Mouse (Mus musculus) testis, adult 2 months (tissue): Measurements from ENCODE around the gene Cdv3. TPM values are rescaled to one million over a fixed set of nuclear protein-coding genes. Genes with fewer than 3 reads are reported as not detected.
"Not testable (repeated sequence)": the region's sequence is repeated elsewhere in the genome, so short reads cannot be mapped to it uniquely, and the experiment has no call there.

Source experiments
- H3K27ac ChIP-seq: fragments of 200-500 bp; 2 replicates; pipeline ENCODE4 v1.5.1; 2012; ENCODE audit warnings: low read depth, low read length; ENCODE audit not compliant: control insufficient read depth, insufficient read depth
- H3K27me3 ChIP-seq: fragments of 200-500 bp; 2 replicates; pipeline ENCODE4 v1.6.1; 2012; ENCODE audit warnings: mild to moderate bottlenecking, low read length, moderate library complexity; ENCODE audit not compliant: control insufficient read depth, insufficient read depth
- H3K36me3 ChIP-seq: fragments of 200-500 bp; 2 replicates; pipeline ENCODE4 v1.6.1; 2012; ENCODE audit warnings: mild to moderate bottlenecking, low read length; ENCODE audit not compliant: control insufficient read depth, insufficient read depth
- H3K4me1 ChIP-seq: fragments of 200-500 bp; 2 replicates; pipeline ENCODE4 v1.6.1; 2012; ENCODE audit warnings: low read length; ENCODE audit not compliant: control insufficient read depth, insufficient read depth
- H3K4me3 ChIP-seq: fragments of 200-500 bp; 2 replicates; pipeline ENCODE4 v1.5.1; 2012; ENCODE audit warnings: low read depth, mild to moderate bottlenecking, low read length, moderate library complexity, mixed read lengths; ENCODE audit not compliant: control insufficient read depth
- CTCF ChIP-seq: fragments of 200-500 bp; IDR thresholded peaks from 2 replicates; pipeline ENCODE4 v1.5.1; 2012; ENCODE audit warnings: low read depth, mild to moderate bottlenecking, inconsistent platforms, low read length, moderate library complexity; ENCODE audit not compliant: control insufficient read depth, insufficient read depth, insufficient replicate concordance
- POLR2A ChIP-seq: fragments of 200-500 bp; IDR thresholded peaks from 2 replicates; pipeline ENCODE4 v1.6.1; 2012; ENCODE audit warnings: low read depth, mild to moderate bottlenecking, inconsistent platforms, low read length, moderate library complexity; ENCODE audit not compliant: control insufficient read depth
- polyA plus RNA-seq: library from polyadenylated mRNA; depleted of rRNA; stranded (reverse); fragments of >200 nt; gene quantifications from 2 replicates; pipeline ENCODE4 v1.2.3, GENCODE M21; 2012

Gene Cdv3
- polyA plus RNA-seq, 1 experiment: 229 TPM

DNA sequence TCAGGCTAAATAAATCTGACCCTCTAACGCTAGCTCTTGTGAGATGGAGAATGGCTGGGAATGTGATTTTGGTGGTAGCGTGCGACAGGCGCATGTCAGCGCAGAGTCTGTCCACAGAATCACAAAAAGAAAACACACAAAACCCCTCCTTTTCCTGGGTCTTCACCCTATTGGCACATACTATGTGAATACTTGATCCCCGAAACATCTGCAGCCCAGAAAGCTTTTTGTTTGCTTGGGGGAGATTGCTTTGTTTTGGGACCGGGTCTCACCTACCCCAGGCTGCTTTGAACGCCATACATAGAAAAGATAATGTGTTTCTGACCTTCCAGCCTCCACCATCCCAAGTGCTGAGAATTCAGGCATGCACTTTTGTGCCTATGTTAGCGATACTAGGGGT, 716 bp upstream of the Cdv3 start:
- TF ChIP-seq CTCF: no peak
- no peak for TF ChIP-seq POLR2A
- no peaks in the 10 kb centered on the region; the same call in 1 of the 2 replicates for H3K36me3 ChIP-seq
- H3K4me3 ChIP-seq: peak overlapping the region; percentile 90
- H3K27ac ChIP-seq: peak overlapping the region; percentile 86
- H3K27me3 ChIP-seq: no peaks in the 10 kb centered on the region
- peaks cover 4% of the 10 kb centered on the region for H3K4me1 ChIP-seq

DNA sequence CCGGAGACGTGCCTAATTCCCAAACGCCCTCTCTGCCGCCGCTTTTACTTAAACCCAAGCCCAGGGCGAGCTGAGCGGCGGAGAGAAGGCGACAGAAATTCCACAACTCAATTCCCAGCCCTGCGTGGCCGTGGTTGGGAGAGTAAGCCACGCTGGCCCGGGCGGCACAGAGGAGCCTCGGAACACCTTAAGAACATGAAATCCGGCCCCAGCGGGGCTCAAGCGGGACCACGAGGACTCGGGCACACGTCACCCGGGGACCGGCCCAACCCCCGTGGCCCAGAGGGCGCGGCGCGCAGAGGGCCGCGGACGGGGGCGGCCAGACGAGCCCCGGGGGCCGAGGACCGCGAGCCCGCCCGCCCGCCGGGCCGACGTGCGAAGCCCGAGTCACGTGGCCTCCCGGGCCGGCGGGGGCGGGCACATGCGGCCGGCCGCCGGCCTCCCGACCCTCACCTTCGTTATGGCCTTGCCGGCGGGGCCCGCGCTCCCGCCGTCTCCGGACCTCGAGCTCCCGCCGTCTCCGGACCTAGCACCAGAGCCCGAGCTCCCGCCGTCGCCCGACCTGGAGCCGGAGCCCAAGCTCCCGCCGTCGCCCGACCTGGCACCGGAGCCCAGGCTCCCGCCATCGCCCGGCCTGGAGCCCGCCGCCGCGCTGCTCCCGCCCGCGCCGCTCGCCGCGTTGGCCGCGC, 895 bp downstream of the Cdv3 start:
- Histone ChIP-seq H3K36me3 (no peaks in the 10 kb centered on the region; the same call in 1 of the 2 replicates), H3K27ac (peak overlapping the region; percentile 88), H3K4me1 (peaks cover 4% of the 10 kb centered on the region), H3K27me3 (no peaks in the 10 kb centered on the region), H3K4me3 (peak overlapping the region; percentile 85)
- no peak for TF ChIP-seq CTCF
- TF ChIP-seq POLR2A: peak; percentile 27; the same call in 1 of the 2 replicates

DNA sequence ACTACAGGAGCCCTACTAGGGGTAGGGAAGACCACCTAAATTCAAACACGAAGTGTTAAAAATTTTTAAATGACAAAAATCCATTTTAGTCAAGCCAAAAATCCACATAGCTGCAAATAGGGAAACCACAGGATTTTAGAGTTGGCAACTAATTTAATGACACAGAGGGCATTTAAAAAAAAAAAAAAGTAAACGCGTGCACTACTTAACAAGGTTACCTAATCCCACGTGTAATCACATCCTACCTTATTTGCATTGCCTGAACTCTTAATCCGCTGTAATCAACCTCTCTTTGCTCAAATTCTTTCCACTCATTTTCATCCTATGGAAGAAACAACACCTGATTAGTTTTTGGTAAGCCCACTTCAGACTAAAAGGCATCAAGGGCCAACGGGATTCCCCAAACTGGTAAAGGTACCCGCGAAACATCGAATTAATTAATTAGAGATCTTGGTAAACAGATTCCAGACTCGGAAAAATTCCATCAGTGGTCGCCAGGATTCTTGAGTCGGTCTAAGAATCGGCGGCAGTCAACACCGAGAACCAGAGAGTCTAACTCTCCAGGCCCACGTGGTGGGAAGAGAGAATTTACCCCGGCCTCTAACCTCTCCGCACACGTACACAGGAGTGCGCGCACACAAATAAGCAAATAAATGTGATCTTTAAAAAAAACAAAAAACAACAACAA, 1.8 kb downstream of the Cdv3 start:
- TF ChIP-seq CTCF (no peak), POLR2A (no peak)
- peaks cover 4% of the 10 kb centered on the region for H3K4me1 ChIP-seq
- peak overlapping the region; percentile 20; the same call in 1 of the 2 replicates for H3K27ac ChIP-seq
- H3K36me3 ChIP-seq: peaks cover 1% of the 10 kb centered on the region; the same call in 1 of the 2 replicates
- no peaks in the 10 kb centered on the region for H3K27me3 ChIP-seq
- peak overlapping the region; percentile 85 for H3K4me3 ChIP-seq

DNA sequence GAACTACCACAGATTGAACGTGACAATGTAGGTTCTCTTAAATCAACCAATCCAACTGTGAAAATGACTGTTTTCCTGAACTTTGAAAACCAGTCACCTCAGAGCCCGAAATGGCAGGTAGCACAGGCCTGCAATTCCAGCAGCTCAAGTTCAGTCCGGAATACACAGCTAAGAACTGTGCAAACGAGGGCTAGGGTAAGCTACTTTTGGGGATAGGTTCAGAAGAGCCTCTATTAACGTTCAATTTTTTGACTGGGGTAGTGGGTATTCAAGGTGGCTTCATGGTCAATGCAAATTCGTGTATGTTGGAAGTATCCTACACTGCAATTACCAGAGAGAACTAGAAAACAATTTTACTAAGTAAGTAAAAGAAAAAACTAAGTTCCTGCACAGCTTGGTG, 2.6 kb downstream of the Cdv3 start:
- peak overlapping the region; percentile 53 for H3K4me3 ChIP-seq
- peaks cover 4% of the 10 kb centered on the region for H3K4me1 ChIP-seq
- no peaks in the 10 kb centered on the region for H3K27me3 ChIP-seq
- no peak overlapping the region for H3K27ac ChIP-seq
- peaks cover 3% of the 10 kb centered on the region; the same call in 1 of the 2 replicates for H3K36me3 ChIP-seq
- no peak for TF ChIP-seq POLR2A

DNA sequence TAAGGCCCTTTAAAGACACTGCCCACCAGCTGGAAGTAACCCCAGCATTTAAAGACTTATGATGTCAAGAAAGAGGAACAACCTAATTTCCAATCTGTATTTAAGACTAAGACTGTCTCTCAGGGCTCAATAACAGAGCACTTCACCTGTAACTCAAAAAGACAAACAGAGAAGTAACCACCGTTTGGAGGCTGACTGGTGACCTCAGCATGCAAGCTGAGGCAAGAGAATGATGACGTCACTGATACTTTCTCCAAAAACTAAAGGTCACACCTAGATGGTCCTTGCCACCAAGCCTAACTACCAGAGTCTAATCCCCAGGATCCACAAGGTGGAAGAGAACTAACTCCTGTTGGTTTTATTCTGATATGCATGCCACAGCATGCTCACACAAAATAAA, 5.0 kb downstream of the Cdv3 start:
- Histone ChIP-seq H3K36me3 (peaks cover 3% of the 10 kb centered on the region; the same call in 1 of the 2 replicates), H3K27me3 (no peaks in the 10 kb centered on the region), H3K4me1 (peaks cover 4% of the 10 kb centered on the region), H3K27ac (no peak overlapping the region), H3K4me3 (no peak overlapping the region)
- TF ChIP-seq POLR2A (no peak), CTCF (no peak)

DNA sequence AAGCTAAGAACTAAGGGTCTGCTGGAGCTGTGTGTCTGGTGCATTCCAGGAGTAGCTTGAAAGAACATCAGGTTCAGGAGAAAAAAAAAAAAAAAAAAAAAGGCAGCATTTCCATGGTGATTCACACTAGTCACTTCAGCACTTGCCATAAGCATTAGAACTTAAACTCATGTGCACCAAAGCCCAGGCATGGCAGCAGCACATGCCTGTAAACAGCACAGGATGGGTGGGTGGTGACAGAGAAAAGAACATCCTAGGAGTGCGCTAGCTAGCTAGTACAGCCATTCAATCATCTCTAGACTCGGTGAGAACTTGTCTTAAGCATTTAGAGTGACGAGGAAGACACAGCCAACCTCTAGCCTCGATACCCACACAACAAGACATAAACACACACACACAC, 7.1 kb downstream of the Cdv3 start:
- TF ChIP-seq CTCF (no peak), POLR2A (no peak)
- Histone ChIP-seq H3K27ac (no peak overlapping the region), H3K27me3 (no peaks in the 10 kb centered on the region), H3K36me3 (peaks cover 3% of the 10 kb centered on the region; the same call in 1 of the 2 replicates), H3K4me1 (peaks cover 2% of the 10 kb centered on the region; the same call in 1 of the 2 replicates), H3K4me3 (no peak overlapping the region)

DNA sequence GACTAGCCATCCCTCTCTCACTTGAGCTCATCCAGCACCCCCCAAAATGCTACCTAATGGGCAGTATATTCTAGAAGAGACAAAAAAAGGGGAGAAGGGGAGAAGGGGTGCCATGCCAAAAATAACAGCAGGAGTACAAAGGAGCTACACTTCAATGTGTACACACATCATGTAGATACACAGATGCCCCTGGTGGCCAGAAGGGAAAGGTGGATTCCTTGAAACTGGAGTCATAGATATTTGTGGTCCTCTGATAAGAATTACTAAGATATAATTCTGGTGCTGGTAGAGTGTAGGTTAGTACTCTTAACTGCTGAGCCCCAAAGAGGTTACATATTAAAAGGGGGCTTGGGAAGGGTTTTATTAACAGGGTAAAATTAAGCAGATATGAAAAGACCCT, 7.7 kb downstream of the Cdv3 start:
- Histone ChIP-seq H3K4me1 (no peaks in the 10 kb centered on the region), H3K36me3 (peaks cover 3% of the 10 kb centered on the region; the same call in 1 of the 2 replicates), H3K4me3 (no peak overlapping the region), H3K27ac (no peak overlapping the region), H3K27me3 (no peaks in the 10 kb centered on the region)
- TF ChIP-seq POLR2A (no peak), CTCF (no peak)

DNA sequence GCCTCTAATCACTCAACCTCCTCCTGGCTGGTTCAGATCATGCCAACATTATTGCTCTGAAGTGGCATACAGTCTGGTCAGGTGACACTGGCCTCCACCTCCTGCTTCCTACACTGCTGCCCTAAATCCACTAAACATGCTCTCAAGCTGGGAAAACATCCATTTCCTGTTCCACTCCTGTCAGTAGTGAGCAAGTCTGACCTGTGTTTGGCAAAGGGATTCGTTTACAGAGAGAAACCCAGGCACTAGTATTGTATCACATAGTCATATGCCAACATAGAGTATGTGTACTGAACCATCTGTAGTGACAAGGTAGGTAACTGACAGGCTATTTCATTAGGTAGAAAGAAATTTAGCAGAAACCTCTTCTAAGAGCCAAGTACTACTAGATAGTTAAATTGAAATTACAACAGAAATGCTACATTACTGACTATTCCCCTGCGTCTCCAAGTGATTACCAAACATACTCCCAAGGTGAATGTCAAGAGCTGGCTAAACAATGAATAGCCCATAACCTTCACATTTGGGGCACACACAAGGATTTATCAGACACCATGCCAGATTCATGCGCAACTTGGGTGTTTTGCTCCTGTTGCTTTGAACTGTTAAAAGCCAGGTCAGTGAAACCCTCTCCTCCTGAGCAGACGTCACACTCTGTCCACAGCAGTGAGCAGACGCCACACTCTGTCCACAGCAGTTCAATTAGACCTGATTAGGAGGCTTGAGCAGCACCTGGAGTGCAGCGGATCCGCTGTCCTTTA, 12.0 kb downstream of the Cdv3 start:
- H3K36me3 ChIP-seq, H3K4me3 ChIP-seq, H3K27ac ChIP-seq, H3K27me3 ChIP-seq, H3K4me1 ChIP-seq: not testable (repeated sequence)
